Mouse (Mus musculus) embryonic facial prominence, embryonic 10.5 days (tissue): ENCODE data around the gene Cmtm5. TPM values are rescaled to one million over a fixed set of nuclear protein-coding genes. Genes with fewer than 3 reads are reported as not detected.
"Not testable (repeated sequence)": the region's sequence is repeated elsewhere in the genome, so short reads cannot be mapped to it uniquely, and the experiment has no call there.

Source experiments
- DNase-seq: peaks from one replicate; pipeline ENCODE4 v3.0.0-alpha.2; 2017; ENCODE audit warnings: low spot score
- H3K27ac ChIP-seq: fragments of 300-500 bp; sonication (generic); replicated peaks from 2 replicates; pipeline ENCODE4 v1.5.1; 2016; ENCODE audit warnings: mild to moderate bottlenecking
- H3K27me3 ChIP-seq: fragments of 300-500 bp; sonication (generic); replicated peaks from 2 replicates; pipeline ENCODE4 v1.6.1; 2016; ENCODE audit warnings: low read depth, mild to moderate bottlenecking; ENCODE audit not compliant: poor library complexity, severe bottlenecking
- H3K36me3 ChIP-seq: fragments of 300-500 bp; sonication (generic); replicated peaks from 2 replicates; pipeline ENCODE4 v1.6.1; 2016; ENCODE audit warnings: mild to moderate bottlenecking, moderate library complexity
- H3K4me1 ChIP-seq: fragments of 300-500 bp; sonication (generic); 2 replicates; pipeline ENCODE4 v1.6.1; 2016
- H3K4me3 ChIP-seq: fragments of 300-500 bp; sonication (generic); 2 replicates; pipeline ENCODE4 v1.5.1; 2016; ENCODE audit warnings: mild to moderate bottlenecking, moderate library complexity
- H3K9me3 ChIP-seq: fragments of 300-500 bp; sonication (generic); 2 replicates; pipeline ENCODE4 v1.6.1; 2016; ENCODE audit warnings: mild to moderate bottlenecking
- WGBS: fragments of 180-500 bp; shearing (Covaris S2); methylation state at CpG from one replicate; pipeline ENCODE4 v1.1.7; 2016; 5-methylcytosine and 5-hydroxymethylcytosine counted together
- polyA plus RNA-seq: library from polyadenylated mRNA; unstranded; fragments of >200 nt; fragmentation: Nextera tagmentation; extraction: Ambion mirVana; gene quantifications from 2 replicates; pipeline ENCODE4 v1.2.1, GENCODE M21; 2016

Gene Cmtm5
- polyA plus RNA-seq, 1 experiment from 2014 or later = 2.7 TPM

GRCm38 (mm10) chr14:54938431-54939219 lies 2.6 kb downstream of the Cmtm5 start:
- no peaks in the 10 kb centered on the region for H3K27me3 ChIP-seq
- DNase-seq = no peak
- H3K27ac ChIP-seq = no peak overlapping the region
- H3K36me3 ChIP-seq = no peaks in the 10 kb centered on the region
- no peak overlapping the region for H3K4me3 ChIP-seq
- H3K4me1 ChIP-seq = peaks cover 22% of the 10 kb centered on the region
- no peaks in the 10 kb centered on the region for H3K9me3 ChIP-seq
- 76% methylated on average over 15 of the region's 15 CpGs for WGBS

DNA sequence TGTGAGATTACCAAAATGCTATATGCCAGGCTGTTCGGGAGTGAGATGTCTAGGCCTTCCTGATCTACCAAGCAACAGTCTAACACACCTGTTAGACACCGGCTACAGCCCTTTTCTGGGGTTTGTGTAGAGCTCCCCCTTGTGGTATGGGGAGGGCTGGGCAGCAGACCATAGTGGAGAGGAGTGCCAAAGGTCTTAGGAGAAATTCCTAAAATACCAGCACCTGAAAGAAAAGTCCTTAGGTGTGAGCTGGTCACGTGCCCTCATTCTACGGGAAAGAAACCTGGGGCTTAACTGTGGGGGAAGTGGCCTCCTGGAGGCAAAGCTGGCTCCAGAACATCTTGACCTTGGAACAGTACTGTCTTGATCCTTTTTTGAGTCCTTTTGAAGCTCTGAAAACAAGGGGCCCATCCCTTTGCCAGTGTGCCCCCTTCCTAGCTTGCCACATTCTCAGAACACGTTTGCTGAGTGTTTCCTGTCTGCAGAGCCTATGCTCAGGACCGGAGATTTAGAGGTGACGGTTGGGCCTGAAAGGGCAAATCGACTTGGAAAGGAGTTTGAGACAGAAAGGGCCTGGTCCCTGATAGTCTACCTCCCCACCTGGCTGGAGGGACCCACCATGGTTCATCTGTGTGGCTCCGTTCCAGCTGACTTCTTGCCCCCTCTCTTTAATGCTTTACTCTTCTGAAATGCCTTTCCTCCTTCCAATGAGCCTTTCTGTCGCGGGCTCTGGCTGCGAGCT lies 3.5 kb downstream of the Cmtm5 start:
- Histone ChIP-seq H3K36me3 (no peaks in the 10 kb centered on the region), H3K27me3 (no peaks in the 10 kb centered on the region), H3K4me3 (no peak overlapping the region; the same call in 1 of the 2 replicates), H3K27ac (no peak overlapping the region), H3K4me1 (peaks cover 22% of the 10 kb centered on the region), H3K9me3 (no peaks in the 10 kb centered on the region)
- DNase-seq = peak; percentile 79
- WGBS = 51% methylated on average over 12 of the region's 12 CpGs

DNA sequence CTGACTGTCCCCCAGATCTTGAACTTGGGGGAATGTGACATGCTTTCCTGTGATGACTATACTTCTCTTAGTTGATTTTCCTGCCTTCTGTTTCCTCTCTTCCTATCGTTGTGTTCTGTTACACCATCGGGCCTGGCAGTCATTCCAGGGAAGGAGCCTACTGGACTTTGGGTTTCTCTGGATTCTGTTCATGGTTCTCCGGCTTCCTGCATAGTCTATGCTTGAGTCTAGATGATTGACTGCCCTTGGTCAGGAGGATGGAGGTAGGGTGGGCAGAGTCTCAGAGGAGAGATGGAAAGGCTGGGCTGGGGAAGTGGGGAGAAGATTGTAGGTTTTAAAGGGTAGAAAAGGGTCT lies 4.1 kb downstream of the Cmtm5 start:
- DNase-seq = no peak
- Histone ChIP-seq H3K4me1 (peaks cover 20% of the 10 kb centered on the region), H3K4me3 (no peak overlapping the region), H3K9me3 (no peaks in the 10 kb centered on the region), H3K36me3 (no peaks in the 10 kb centered on the region), H3K27ac (no peak overlapping the region), H3K27me3 (no peaks in the 10 kb centered on the region)
- 75% methylated on average over 3 of the region's 3 CpGs for WGBS

DNA sequence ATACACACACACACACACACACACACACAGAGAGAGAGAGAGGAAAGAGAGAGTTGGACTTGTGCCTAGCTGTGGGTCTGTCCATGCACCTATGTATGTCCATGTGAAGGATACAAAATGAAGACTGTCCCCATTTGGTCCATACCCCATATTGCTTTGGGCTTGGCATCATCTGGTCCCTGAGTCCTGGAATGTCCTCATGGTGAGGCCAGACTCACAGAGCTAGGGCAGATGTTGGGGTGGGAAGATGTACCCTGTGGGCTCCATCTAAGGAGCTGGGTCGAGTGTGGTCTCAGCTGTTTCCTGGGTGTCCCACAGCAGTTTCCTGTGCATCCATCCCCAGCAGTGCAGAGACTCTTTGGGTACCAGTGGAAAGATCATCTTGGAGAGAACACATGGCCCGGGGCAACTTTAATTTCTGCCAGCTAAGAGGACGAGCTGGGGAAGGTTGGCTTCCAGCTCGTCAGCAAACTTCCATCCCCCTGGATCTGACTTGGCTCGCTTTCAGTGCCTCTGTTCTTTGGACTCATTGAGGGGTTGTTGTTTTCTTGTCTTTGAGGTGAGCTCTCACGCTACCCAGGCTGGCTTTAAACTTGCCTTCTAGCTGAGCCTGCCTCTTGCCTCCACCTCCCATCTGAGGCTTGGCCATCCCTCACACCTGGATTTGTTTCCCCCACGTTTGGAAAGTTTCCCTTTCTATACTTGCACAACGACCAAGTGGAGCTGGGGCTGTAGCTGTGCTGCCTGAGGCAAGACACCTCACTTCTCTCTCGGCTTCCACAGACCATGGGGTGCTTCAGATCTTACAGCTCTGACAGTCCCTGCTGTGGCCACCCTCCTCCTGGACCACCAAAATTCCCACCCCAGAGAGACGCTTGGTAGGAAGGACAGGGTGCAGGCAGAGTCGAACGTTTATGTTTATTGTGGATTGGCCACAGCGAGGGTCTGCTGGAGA lies 5.2 kb downstream of the Cmtm5 start:
- H3K9me3 ChIP-seq = no peaks in the 10 kb centered on the region
- no peak overlapping the region for H3K27ac ChIP-seq
- DNase-seq = no peak
- WGBS = 70% methylated on average over 13 of the region's 13 CpGs
- H3K4me3 ChIP-seq = no peak overlapping the region
- H3K4me1 ChIP-seq = peaks cover 12% of the 10 kb centered on the region
- no peaks in the 10 kb centered on the region for H3K36me3 ChIP-seq
- H3K27me3 ChIP-seq = no peaks in the 10 kb centered on the region

DNA sequence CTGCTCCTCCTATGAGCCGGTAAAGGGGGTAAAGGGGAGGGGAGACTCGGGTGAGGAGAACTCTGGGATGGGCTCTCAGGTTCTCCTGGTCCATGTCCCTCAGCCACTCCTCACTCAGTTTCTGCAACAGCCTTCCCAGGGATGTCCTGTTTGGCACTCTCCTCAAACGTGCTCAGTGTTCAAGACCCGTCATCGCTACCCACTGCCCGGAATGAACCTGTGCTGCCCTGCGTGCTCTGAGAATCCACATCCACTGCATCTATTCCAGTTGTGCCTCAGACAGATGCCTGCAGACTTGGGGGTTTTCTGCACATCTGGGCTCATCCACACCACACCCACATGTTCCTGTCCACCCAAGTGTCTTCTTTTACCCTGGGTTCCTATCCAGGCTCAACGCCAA lies 6.4 kb downstream of the Cmtm5 start:
- 86% methylated on average over 8 of the region's 8 CpGs for WGBS
- Histone ChIP-seq H3K27me3 (no peaks in the 10 kb centered on the region), H3K9me3 (no peaks in the 10 kb centered on the region)

GRCm38 (mm10) chr14:54943971-54944370 lies 7.9 kb downstream of the Cmtm5 start:
- DNase-seq = no peak
- Histone ChIP-seq H3K4me3 (no peak overlapping the region), H3K4me1 (peaks cover 6% of the 10 kb centered on the region; the same call in 1 of the 2 replicates), H3K36me3 (no peaks in the 10 kb centered on the region), H3K27ac (no peak overlapping the region), H3K9me3 (no peaks in the 10 kb centered on the region), H3K27me3 (no peaks in the 10 kb centered on the region)
- WGBS = 88% methylated on average over 7 of the region's 7 CpGs

More for the DNA sequence above, 6.4 kb downstream of the Cmtm5 start:
- no peak for DNase-seq
- Histone ChIP-seq H3K27ac (no peak overlapping the region), H3K36me3 (no peaks in the 10 kb centered on the region), H3K4me1 (peaks cover 6% of the 10 kb centered on the region; the same call in 1 of the 2 replicates), H3K4me3 (no peak overlapping the region)

- no peak for DNase-seq
Observed at GRCm38 (mm10) chr14:54944939-54945338, 8.9 kb downstream of the Cmtm5 start.

GRCm38 (mm10) chr14:54945975-54946704 lies 10.1 kb downstream of the Cmtm5 start:
- H3K27me3 ChIP-seq = peaks cover 10% of the 10 kb centered on the region
- H3K4me1 ChIP-seq = no peaks in the 10 kb centered on the region
- H3K27ac ChIP-seq = no peak overlapping the region
- no peak overlapping the region for H3K4me3 ChIP-seq
- H3K9me3 ChIP-seq = no peaks in the 10 kb centered on the region
- 83% methylated on average over 19 of the region's 19 CpGs for WGBS
- H3K36me3 ChIP-seq = no peaks in the 10 kb centered on the region
- DNase-seq = no peak

More at GRCm38 (mm10) chr14:54944939-54945338, 8.9 kb downstream of the Cmtm5 start:
- no peaks in the 10 kb centered on the region for H3K36me3 ChIP-seq
- no peak overlapping the region for H3K27ac ChIP-seq
- H3K27me3 ChIP-seq = peaks cover 5% of the 10 kb centered on the region
- 87% methylated on average over 2 of the region's 2 CpGs for WGBS
- H3K4me1 ChIP-seq = no peaks in the 10 kb centered on the region
- no peaks in the 10 kb centered on the region for H3K9me3 ChIP-seq
- H3K4me3 ChIP-seq = no peak overlapping the region

GRCm38 (mm10) chr14:54947008-54947407 lies 10.9 kb downstream of the Cmtm5 start:
- peaks cover 10% of the 10 kb centered on the region for H3K27me3 ChIP-seq
- H3K27ac ChIP-seq, DNase-seq, H3K9me3 ChIP-seq, H3K4me1 ChIP-seq, H3K4me3 ChIP-seq, H3K36me3 ChIP-seq: not testable (repeated sequence)
- WGBS = 87% methylated on average over 11 of the region's 11 CpGs

GRCm38 (mm10) chr14:54948781-54949180 lies 12.7 kb downstream of the Cmtm5 start:
- no peaks in the 10 kb centered on the region for H3K36me3 ChIP-seq
- H3K4me3 ChIP-seq = no peak overlapping the region
- no peaks in the 10 kb centered on the region for H3K4me1 ChIP-seq

DNA sequence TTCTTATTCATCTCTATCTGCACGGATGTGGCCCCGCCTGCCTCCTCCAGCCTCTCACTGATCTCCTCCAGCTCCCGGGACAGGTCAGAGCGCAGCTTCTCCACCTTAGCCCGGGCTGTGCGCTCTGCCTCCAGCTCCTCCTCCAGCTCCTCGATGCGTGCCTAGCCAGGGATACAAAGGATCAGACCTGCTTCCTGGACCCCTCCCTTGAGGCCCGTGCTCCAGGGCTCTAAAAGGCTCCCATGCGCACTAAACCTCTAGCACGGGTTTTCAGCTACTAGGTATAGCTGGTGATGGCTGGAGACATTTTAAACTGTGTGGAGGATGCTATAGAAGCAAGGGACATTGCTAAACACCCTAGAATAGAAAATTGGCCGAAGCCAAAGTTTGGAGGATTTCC lies 14.4 kb downstream of the Cmtm5 start:
- peaks cover 10% of the 10 kb centered on the region for H3K27me3 ChIP-seq
- no peak overlapping the region for H3K27ac ChIP-seq
- WGBS = 62% methylated on average over 12 of the region's 12 CpGs
- no peaks in the 10 kb centered on the region for H3K36me3 ChIP-seq
- H3K9me3 ChIP-seq = no peaks in the 10 kb centered on the region
- no peaks in the 10 kb centered on the region for H3K4me1 ChIP-seq
- no peak for DNase-seq
- no peak overlapping the region for H3K4me3 ChIP-seq

More at GRCm38 (mm10) chr14:54948781-54949180, 12.7 kb downstream of the Cmtm5 start:
- H3K9me3 ChIP-seq = no peaks in the 10 kb centered on the region
- H3K27ac ChIP-seq = no peak overlapping the region
- DNase-seq = no peak
- H3K27me3 ChIP-seq = peaks cover 10% of the 10 kb centered on the region
- WGBS = 87% methylated on average over 9 of the region's 9 CpGs

DNA sequence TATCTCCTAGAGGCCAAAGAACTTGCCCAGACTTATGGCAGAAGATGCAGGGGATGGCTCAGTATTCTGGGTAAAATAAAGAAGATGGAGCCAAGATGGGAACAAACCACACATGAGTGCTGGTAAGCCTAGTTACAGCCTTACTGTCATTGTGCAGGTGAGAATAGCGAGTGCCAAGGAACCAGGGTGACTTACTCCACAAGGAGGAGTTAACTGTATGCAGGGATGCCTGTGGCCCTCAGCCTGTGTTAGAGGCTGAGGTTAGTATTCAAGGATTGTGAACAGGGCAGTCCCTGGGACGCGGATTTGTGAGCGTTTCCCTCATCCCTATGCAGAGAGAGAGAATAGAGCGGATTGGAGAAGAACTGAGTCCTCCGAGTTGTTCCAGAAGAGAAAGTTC lies 15.5 kb downstream of the Cmtm5 start:
- no peak for DNase-seq
- no peaks in the 10 kb centered on the region for H3K4me1 ChIP-seq
- H3K27me3 ChIP-seq = peaks cover 10% of the 10 kb centered on the region
- H3K9me3 ChIP-seq = no peaks in the 10 kb centered on the region
- no peaks in the 10 kb centered on the region for H3K36me3 ChIP-seq
- 92% methylated on average over 6 of the region's 6 CpGs for WGBS
- no peak overlapping the region for H3K4me3 ChIP-seq
- H3K27ac ChIP-seq = no peak overlapping the region
